Mouse (Mus musculus) cerebellum, adult (tissue): Measurements from ENCODE around the gene Kcna7.
"Not testable (repeated sequence)": the region's sequence is repeated elsewhere in the genome, so short reads cannot be mapped to it uniquely, and the experiment has no call there.

Experiments used
- ATAC-seq: cut with Nextera tagmentation; 2 replicates; pipeline ENCODE4 v1.9.2; 2017; ENCODE audit warnings: mild to moderate bottlenecking, moderate library complexity, mixed read lengths; ENCODE audit not compliant: insufficient number of reproducible peaks, low FRiP score, low TSS enrichment

Kcna7 gene

GRCm38 (mm10) chr7:45405091-45406075 is at the start of gene Kcna7:
Gene Kcna7 (plus strand): TSS chr7:45405653.
- peak; percentile 31; the same call in 1 of the 2 replicates for ATAC-seq

- no peak for ATAC-seq
Observed at GRCm38 (mm10) chr7:45356087-45356486, 49.4 kb upstream of the Kcna7 start.

GRCm38 (mm10) chr7:45359081-45359480 is 46.4 kb upstream of the Kcna7 start:
- not testable (repeated sequence) for ATAC-seq

GRCm38 (mm10) chr7:45360404-45361125 is 44.9 kb upstream of the Kcna7 start:
- ATAC-seq = no peak

GRCm38 (mm10) chr7:45361243-45361804 is 44.1 kb upstream of the Kcna7 start:
- ATAC-seq = peak; percentile 66

- ATAC-seq = no peak
Observed at GRCm38 (mm10) chr7:45362801-45363200, 42.7 kb upstream of the Kcna7 start.

- no peak for ATAC-seq
Observed at GRCm38 (mm10) chr7:45363983-45364382, 41.5 kb upstream of the Kcna7 start.

- ATAC-seq = no peak
Observed at GRCm38 (mm10) chr7:45365742-45366651, 39.5 kb upstream of the Kcna7 start.

GRCm38 (mm10) chr7:45366652-45367019 is 38.8 kb upstream of the Kcna7 start, which contains the start of gene Ppfia3:
Gene Ppfia3 (minus strand): TSS chr7:45367019.
- ATAC-seq = no peak

GRCm38 (mm10) chr7:45367020-45367880 is 38.2 kb upstream of the Kcna7 start:
- ATAC-seq = peak; percentile 77

- ATAC-seq = no peak
Observed at GRCm38 (mm10) chr7:45368178-45368577, 37.3 kb upstream of the Kcna7 start.

- no peak for ATAC-seq
Observed at GRCm38 (mm10) chr7:45369022-45369745, 36.3 kb upstream of the Kcna7 start.

- ATAC-seq = no peak
Observed at GRCm38 (mm10) chr7:45369836-45370474, 35.5 kb upstream of the Kcna7 start.

GRCm38 (mm10) chr7:45370475-45371311 is 34.8 kb upstream of the Kcna7 start, which contains the start of gene Lin7b:
Gene Lin7b (minus strand): TSS chr7:45370583.
- peak; percentile 45; the same call in 1 of the 2 replicates for ATAC-seq

GRCm38 (mm10) chr7:45372371-45372770 is 33.1 kb upstream of the Kcna7 start:
- ATAC-seq = no peak

- no peak for ATAC-seq
Observed at GRCm38 (mm10) chr7:45374620-45375019, 30.8 kb upstream of the Kcna7 start.

GRCm38 (mm10) chr7:45376057-45376456 is 29.4 kb upstream of the Kcna7 start:
- ATAC-seq = no peak
